Mouse (Mus musculus): ENCODE results near the gene Smarcd2.

Smarcd2 gene

GRCm38 (mm10) chr11:106276454-106276853 is 3.7 kb upstream of the Smarcd2 start, which contains the start of gene Tcam1:
Tcam1 (plus strand) TSS chr11:106276672.
- DNase-seq (ENCODE audit: low read depth), result peak; percentile 39

GRCm38 (mm10) chr11:106274971-106275411 is 2.2 kb upstream of the Smarcd2 start:
- peak; percentile 24 for DNase-seq (ENCODE audit: low read depth)

- no peak for DNase-seq (ENCODE audit: low read depth)
Observed at GRCm38 (mm10) chr11:106274374-106274773, 1.6 kb upstream of the Smarcd2 start.

GRCm38 (mm10) chr11:106273811-106274210 is 1.0 kb upstream of the Smarcd2 start:
- DNase-seq (ENCODE audit: low read depth), result no peak

- no peak for DNase-seq (ENCODE audit: low read depth)
Observed at GRCm38 (mm10) chr11:106273311-106273684, 526 bp upstream of the Smarcd2 start.

- DNase-seq (ENCODE audit: low read depth), result peak; percentile 57
Observed at GRCm38 (mm10) chr11:106271794-106272643, 753 bp downstream of the Smarcd2 start.

- DNase-seq (ENCODE audit: low read depth), result peak; percentile 20
Observed at GRCm38 (mm10) chr11:106271131-106271793, 1.5 kb downstream of the Smarcd2 start.

- peak; percentile 12 for DNase-seq (ENCODE audit: low read depth)
Observed at GRCm38 (mm10) chr11:106269060-106269431, 3.7 kb downstream of the Smarcd2 start.

GRCm38 (mm10) chr11:106268326-106269059 is 4.3 kb downstream of the Smarcd2 start:
- peak; percentile 79 for DNase-seq (ENCODE audit: low read depth)

- DNase-seq (ENCODE audit: low read depth), result no peak
Observed at GRCm38 (mm10) chr11:106267871-106268270, 4.9 kb downstream of the Smarcd2 start.

GRCm38 (mm10) chr11:106267311-106267852 is 5.4 kb downstream of the Smarcd2 start:
- no peak for DNase-seq (ENCODE audit: low read depth)

GRCm38 (mm10) chr11:106266431-106266830 is 6.3 kb downstream of the Smarcd2 start:
- no peak for DNase-seq (ENCODE audit: low read depth)

- DNase-seq (ENCODE audit: low read depth), result no peak
Observed at GRCm38 (mm10) chr11:106265570-106265969, 7.2 kb downstream of the Smarcd2 start.

GRCm38 (mm10) chr11:106264988-106265387 is 7.8 kb downstream of the Smarcd2 start:
- no peak for DNase-seq (ENCODE audit: low read depth)

- no peak for DNase-seq (ENCODE audit: low read depth)
Observed at GRCm38 (mm10) chr11:106263963-106264362, 8.8 kb downstream of the Smarcd2 start.

GRCm38 (mm10) chr11:106260826-106261450 is 11.8 kb downstream of the Smarcd2 start:
- no peak for DNase-seq (ENCODE audit: low read depth)

GRCm38 (mm10) chr11:106256775-106257174 is 16.0 kb downstream of the Smarcd2 start:
- DNase-seq (ENCODE audit: low read depth), result no peak

GRCm38 (mm10) chr11:106255685-106256451 is 16.9 kb downstream of the Smarcd2 start, which contains the start of the genes Ftsj3 and Psmc5:
Ftsj3 (minus strand) TSS chr11:106256079.
Psmc5 (plus strand) TSS chr11:106256154.
- DNase-seq (ENCODE audit: low read depth), result peak; percentile 98

- DNase-seq (ENCODE audit: low read depth), result peak; percentile 74
Observed at GRCm38 (mm10) chr11:106255174-106255573, 17.6 kb downstream of the Smarcd2 start.

GRCm38 (mm10) chr11:106254767-106255166 is 18.0 kb downstream of the Smarcd2 start:
- DNase-seq (ENCODE audit: low read depth), result no peak

- DNase-seq (ENCODE audit: low read depth), result no peak
Observed at GRCm38 (mm10) chr11:106249326-106249725, 23.4 kb downstream of the Smarcd2 start.
